Mouse (Mus musculus) hindbrain, embryonic 10.5 days (tissue): Measurements from ENCODE around the gene Ciao2a. TPM values are rescaled to one million over a fixed set of nuclear protein-coding genes. Genes with fewer than 3 reads are reported as not detected.

Source experiments
- DNase-seq: peaks from one replicate; pipeline ENCODE4 v3.0.0-alpha.2; 2017; ENCODE audit warnings: low spot score
- H3K27ac ChIP-seq: fragments of 300-500 bp; sonication (generic); 2 replicates; pipeline ENCODE4 v1.5.1; 2016; ENCODE audit warnings: mild to moderate bottlenecking, moderate library complexity
- H3K27me3 ChIP-seq: fragments of 300-500 bp; sonication (generic); 2 replicates; pipeline ENCODE4 v1.6.1; 2016; ENCODE audit warnings: mild to moderate bottlenecking; ENCODE audit not compliant: poor library complexity, insufficient read depth, severe bottlenecking
- H3K36me3 ChIP-seq: fragments of 300-500 bp; sonication (generic); 2 replicates; pipeline ENCODE4 v1.6.1; 2016; ENCODE audit warnings: mild to moderate bottlenecking, moderate library complexity
- H3K4me1 ChIP-seq: fragments of 300-500 bp; sonication (generic); replicated peaks from 2 replicates; pipeline ENCODE4 v1.6.1; 2016; ENCODE audit warnings: mild to moderate bottlenecking
- H3K4me3 ChIP-seq: fragments of 300-500 bp; sonication (generic); 2 replicates; pipeline ENCODE4 v1.5.1; 2016; ENCODE audit warnings: mild to moderate bottlenecking, moderate library complexity
- H3K9me3 ChIP-seq: fragments of 300-500 bp; sonication (generic); 2 replicates; pipeline ENCODE4 v1.6.1; 2016; ENCODE audit warnings: mild to moderate bottlenecking, moderate library complexity
- WGBS: fragments of 180-500 bp; shearing (Covaris S2); methylation state at CpG from one replicate; pipeline ENCODE4 v1.1.7; 2016; 5-methylcytosine and 5-hydroxymethylcytosine counted together
- polyA plus RNA-seq: library from polyadenylated mRNA; unstranded; fragments of >200 nt; fragmentation: Nextera tagmentation; extraction: Ambion mirVana; gene quantifications from 2 replicates; pipeline ENCODE4 v1.2.1, GENCODE M21; 2016

The Ciao2a gene
- polyA plus RNA-seq, 1 experiment from 2014 or later = 138 TPM

DNA sequence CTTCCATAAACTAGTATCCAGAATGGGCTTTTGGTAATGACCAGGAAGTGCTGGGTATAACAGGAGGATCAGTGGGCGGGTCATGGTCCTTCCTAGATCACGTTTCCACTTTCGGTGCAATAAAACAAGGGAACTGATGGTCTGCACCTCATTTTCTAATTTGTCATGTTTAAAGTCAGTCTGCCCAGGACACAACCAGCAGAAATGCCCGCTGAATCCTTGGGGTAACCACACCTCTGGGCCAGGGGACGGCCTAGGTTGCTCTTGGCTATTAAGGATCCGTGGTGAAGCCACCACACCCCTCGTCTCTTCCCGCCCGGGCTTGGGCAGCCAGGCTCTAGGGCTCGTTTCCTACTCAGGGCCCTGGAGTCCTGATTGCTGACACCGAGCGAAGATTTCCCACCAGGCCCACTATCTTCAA, 2.3 kb upstream of the Ciao2a start:
- Histone ChIP-seq H3K4me1 (peaks cover 44% of the 10 kb centered on the region), H3K9me3 (no peaks in the 10 kb centered on the region), H3K27me3 (no peaks in the 10 kb centered on the region), H3K27ac (peak overlapping the region; percentile 94), H3K36me3 (0 out of 2 replicates have a peak, but pooled peaks cover 13% of the 10 kb centered on the region), H3K4me3 (peak overlapping the region; percentile 86)
- DNase-seq = peak; percentile 50
- under 1% methylated on average over 12 of the region's 12 CpGs for WGBS

DNA sequence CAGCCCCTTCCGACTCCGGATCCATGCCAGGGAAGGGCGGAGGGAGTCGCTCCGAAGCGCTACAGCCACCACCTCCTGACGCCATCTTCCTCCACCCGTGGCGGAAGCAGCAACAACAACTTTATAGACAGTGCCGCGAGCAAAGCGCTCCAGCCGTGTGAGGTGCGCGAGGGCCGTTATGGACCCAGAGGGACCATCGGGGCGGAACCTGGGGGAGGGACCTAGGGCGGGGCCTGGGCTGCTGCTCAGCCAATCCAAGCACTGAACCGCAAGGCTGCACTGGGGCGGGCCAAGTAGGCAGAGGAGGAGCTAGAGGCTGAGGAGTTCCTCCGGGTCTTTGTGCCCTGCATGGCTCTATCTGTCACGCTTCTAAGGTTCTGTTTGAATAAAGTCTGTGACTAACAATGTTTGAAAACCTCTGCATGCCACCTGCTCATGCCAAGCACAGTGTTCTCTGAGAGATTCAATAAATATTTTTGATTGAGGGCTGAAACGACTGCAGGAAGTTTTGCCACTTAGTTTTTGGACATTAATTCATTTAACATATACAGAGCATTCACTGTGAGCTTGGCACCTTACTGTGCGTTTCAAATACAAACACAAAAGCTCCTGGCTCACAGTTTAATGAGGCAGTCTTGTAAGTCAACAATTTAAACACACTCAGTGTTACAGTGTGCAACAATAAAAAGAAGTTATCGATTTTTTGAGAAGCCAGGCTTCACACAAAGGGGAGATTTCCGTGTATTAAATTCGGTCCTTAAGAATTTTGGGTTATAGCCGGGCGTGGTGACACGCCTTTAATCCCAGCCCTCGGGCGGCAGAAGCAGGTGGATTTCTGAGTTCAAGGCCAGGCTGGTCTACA, 1.5 kb upstream of the Ciao2a start:
- Histone ChIP-seq H3K4me1 (peaks cover 44% of the 10 kb centered on the region), H3K4me3 (peak overlapping the region; percentile 86), H3K27ac (peak overlapping the region; percentile 94), H3K9me3 (no peaks in the 10 kb centered on the region), H3K36me3 (0 out of 2 replicates have a peak, but pooled peaks cover 12% of the 10 kb centered on the region), H3K27me3 (no peaks in the 10 kb centered on the region)
- WGBS = 16% methylated on average over 33 of the region's 33 CpGs
- peak; percentile 99 for DNase-seq

DNA sequence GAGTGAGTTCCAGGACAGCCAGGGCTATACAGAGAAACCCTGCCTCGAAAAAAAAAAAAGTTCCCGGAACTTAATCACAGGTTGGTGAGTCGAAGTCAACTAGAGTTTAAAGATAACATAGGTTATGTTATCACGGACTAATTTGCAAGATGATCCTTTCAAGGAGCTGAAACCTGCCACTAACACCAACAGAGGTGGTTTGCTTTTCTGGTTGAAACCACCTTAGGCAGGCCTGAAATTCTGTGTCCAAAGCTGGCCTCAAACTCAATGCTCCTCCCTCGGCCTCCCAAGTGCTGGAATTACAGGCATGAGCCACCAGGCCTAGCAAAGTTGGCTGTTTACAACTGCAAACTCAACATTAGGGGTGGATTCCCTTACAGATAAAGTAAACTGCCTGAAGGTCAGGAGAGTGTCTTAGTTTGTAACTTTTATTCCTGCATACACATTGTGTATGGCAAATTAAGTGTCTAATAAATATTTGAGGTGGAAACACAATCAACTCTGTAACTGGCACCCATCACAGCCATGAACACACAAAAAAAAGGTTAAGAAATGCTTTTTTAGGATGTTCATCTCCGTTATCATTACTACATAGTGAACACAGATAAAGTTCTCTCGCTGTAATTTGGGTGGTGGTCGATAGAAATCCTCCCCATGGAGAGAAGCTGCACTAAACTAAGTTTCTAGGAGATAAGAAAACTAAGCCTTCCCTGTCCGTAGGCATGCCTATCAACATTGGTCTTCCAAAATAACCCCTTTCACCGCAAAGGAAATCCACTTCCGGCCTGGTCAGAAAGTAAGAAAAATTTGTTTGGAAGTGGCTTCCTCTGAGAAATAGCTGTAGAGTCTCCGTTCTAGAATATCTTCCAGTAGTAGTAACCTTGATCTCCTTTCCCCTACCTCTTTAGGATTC, 612 bp upstream of the Ciao2a start:
- peaks cover 44% of the 10 kb centered on the region for H3K4me1 ChIP-seq
- peaks cover 21% of the 10 kb centered on the region; the same call in 1 of the 2 replicates for H3K36me3 ChIP-seq
- peak overlapping the region; percentile 94 for H3K27ac ChIP-seq
- no peaks in the 10 kb centered on the region for H3K9me3 ChIP-seq
- H3K4me3 ChIP-seq = peak overlapping the region; percentile 86
- 61% methylated on average over 12 of the region's 12 CpGs for WGBS
- DNase-seq = no peak
- no peaks in the 10 kb centered on the region for H3K27me3 ChIP-seq

DNA sequence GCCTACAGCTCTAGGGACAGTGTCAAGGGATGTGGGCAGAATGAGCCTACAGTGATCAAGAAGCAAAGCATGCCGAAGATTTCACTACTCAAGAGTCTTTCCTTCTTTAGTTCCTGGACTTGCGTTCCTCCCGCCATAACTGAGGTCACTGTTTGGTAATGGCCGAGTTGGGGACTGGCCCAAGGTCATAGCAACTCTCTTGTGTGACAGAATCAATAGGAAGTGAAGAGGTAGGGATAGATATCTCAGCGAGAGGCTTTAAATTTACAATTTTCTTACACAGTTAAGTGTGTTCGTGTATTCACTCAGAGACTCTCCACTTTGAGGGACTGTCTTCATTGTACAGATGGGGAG, 759 bp downstream of the Ciao2a start:
- peak overlapping the region; percentile 94 for H3K27ac ChIP-seq
- peaks cover 24% of the 10 kb centered on the region for H3K36me3 ChIP-seq
- peaks cover 44% of the 10 kb centered on the region for H3K4me1 ChIP-seq
- 57% methylated on average over 6 of the region's 6 CpGs for WGBS
- H3K27me3 ChIP-seq = no peaks in the 10 kb centered on the region
- peak overlapping the region; percentile 86 for H3K4me3 ChIP-seq
- H3K9me3 ChIP-seq = no peaks in the 10 kb centered on the region
- no peak for DNase-seq

DNA sequence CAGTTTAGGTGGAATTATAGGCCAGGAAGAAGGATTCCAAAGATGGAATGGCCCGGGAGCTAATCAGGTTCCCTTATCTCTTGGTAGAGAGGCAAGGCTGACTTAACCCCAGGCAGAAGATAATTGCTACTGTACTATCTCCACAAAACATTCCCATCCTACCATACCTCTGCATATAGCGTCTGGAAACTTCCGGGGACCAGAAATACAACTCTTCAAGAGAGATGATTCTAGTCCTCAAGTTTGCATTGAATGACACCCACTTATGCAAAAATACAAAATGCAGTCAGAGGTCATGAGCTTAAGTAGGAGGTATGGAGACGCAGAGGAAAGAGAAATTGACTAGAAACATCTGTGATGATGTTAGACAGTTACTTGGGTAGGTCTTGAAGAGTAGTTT, 1.5 kb downstream of the Ciao2a start:
- DNase-seq = no peak
- Histone ChIP-seq H3K27ac (no peak overlapping the region), H3K27me3 (no peaks in the 10 kb centered on the region), H3K4me1 (peaks cover 44% of the 10 kb centered on the region), H3K9me3 (no peaks in the 10 kb centered on the region), H3K36me3 (peaks cover 26% of the 10 kb centered on the region), H3K4me3 (peak overlapping the region; percentile 86)
- 93% methylated on average over 4 of the region's 4 CpGs for WGBS

DNA sequence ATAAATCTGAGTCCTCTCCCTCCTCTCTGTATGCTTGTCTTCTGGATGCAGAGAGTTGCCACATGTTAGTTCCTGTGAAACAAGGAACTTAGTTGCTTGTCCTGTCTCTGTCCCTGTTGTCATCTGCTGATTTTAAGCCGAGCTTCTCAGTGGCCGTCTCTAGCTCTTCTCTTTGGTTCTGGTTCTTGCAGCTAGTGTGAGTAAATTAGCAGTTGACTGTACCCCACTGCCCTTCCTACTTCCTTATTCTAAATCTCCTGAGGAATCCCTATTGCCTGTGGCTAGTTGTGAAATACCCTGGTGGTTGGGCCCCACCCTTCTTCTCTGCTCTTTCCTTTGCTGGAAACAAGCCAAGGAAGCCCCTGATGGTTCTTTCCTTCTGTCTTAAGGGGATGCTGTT, 5.1 kb downstream of the Ciao2a start:
- WGBS = 94% methylated on average over 2 of the region's 2 CpGs
- H3K36me3 ChIP-seq = peaks cover 60% of the 10 kb centered on the region
- H3K27me3 ChIP-seq = no peaks in the 10 kb centered on the region
- H3K4me3 ChIP-seq = no peak overlapping the region
- no peak for DNase-seq
- H3K4me1 ChIP-seq = peaks cover 16% of the 10 kb centered on the region
- H3K27ac ChIP-seq = no peak overlapping the region
- no peaks in the 10 kb centered on the region for H3K9me3 ChIP-seq

DNA sequence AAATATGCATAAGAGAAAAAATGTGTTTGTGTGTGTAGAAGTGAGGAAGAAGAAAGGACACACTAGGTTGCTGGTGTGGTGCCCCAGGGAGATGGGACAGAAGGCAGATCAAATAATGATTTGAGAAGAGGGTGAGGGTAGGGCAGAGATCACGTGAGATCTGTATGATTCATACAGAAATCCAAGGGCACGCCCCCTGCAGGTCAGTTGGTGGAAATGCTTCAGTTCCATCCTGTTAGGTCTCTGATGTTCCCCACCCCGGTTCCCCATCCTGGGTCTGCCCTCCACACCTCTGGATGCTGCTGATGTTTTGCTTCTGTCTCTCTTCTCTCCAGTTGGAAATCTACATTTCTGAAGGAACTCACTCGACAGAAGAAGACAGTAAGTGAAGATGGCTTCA, 9.6 kb downstream of the Ciao2a start:
- no peak overlapping the region for H3K27ac ChIP-seq
- H3K4me1 ChIP-seq = no peaks in the 10 kb centered on the region
- DNase-seq = no peak
- H3K9me3 ChIP-seq = 0 out of 2 replicates have a peak, but pooled peaks cover 2% of the 10 kb centered on the region
- peaks cover 92% of the 10 kb centered on the region for H3K36me3 ChIP-seq
- H3K27me3 ChIP-seq = no peaks in the 10 kb centered on the region
- H3K4me3 ChIP-seq = no peak overlapping the region
- 53% methylated on average over 4 of the region's 4 CpGs for WGBS

DNA sequence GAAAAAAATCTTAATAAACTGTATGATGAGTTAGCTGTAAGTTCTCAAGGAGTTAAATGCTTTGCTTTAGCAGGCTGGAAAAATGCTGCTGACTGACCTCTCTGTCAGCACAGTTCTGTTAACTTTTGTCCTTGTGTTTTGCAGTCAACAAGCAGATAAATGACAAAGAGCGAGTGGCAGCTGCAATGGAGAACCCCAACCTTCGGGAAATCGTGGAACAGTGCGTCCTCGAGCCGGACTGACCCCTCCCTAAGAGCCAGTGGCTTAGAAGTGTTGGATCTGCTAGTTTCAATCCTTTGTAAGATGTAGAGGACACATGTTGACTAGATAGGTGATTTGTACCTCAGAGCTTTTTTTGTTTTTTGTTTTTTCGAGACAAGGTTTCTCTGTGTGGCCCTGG, 11.8 kb downstream of the Ciao2a start:
- WGBS = 91% methylated on average over 7 of the region's 7 CpGs
- DNase-seq = no peak
- no peaks in the 10 kb centered on the region for H3K27me3 ChIP-seq
- no peak overlapping the region for H3K4me3 ChIP-seq
- no peaks in the 10 kb centered on the region for H3K4me1 ChIP-seq
- 0 out of 2 replicates have a peak, but pooled peaks cover 2% of the 10 kb centered on the region for H3K9me3 ChIP-seq
- H3K27ac ChIP-seq = no peak overlapping the region
- peaks cover 74% of the 10 kb centered on the region for H3K36me3 ChIP-seq

DNA sequence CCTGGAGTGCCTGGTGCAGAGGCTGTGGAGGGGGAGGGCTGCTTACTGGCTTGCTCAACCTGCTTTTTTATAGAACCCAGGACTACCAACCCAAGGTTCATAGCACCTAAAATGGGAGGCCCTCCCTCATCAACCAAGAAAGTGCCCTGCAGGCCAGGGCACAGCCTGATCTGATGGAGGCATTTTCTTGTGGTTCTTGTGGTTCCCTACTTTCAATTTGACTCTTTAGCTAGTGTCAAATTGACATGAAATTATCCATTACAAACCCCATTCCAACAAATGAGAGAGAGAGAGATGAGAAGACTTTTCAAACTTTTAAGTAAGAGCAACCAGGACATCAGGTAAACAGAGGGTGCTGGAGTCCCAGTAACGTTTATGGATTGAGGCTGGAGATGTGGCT, 15.9 kb downstream of the Ciao2a start:
- H3K36me3 ChIP-seq = peaks cover 35% of the 10 kb centered on the region
- 0 out of 2 replicates have a peak, but pooled peaks cover 8% of the 10 kb centered on the region for H3K4me1 ChIP-seq
- DNase-seq = no peak
- H3K27ac ChIP-seq = no peak overlapping the region
- H3K27me3 ChIP-seq = no peaks in the 10 kb centered on the region; the same call in 1 of the 2 replicates
- WGBS = 57% methylated on average over 1 of the region's 1 CpGs
- no peak overlapping the region for H3K4me3 ChIP-seq
- H3K9me3 ChIP-seq = 0 out of 2 replicates have a peak, but pooled peaks cover 2% of the 10 kb centered on the region

DNA sequence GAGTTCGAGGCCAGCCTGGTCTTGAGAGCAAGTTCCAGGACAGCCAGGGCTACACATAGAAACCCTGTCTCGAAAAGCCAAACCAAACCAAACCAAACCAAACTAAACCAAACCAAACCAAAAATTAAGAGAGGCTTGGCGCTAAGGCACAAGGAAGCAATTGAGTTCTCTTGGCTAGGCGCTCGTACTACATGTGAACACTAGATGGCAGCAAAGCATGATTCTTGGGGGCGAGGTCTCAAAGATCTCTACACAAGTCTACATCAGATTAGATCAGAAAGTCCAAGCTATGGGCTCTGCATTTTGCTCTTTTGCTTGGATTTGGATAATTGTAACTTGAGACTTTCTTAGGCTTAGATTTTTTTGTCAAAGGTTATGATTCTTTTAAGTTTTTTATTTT, 17.8 kb downstream of the Ciao2a start:
- 0 out of 2 replicates have a peak, but pooled peaks cover 8% of the 10 kb centered on the region for H3K4me1 ChIP-seq
- H3K9me3 ChIP-seq = 0 out of 2 replicates have a peak, but pooled peaks cover 2% of the 10 kb centered on the region
- peak; percentile 71 for DNase-seq
- 6% methylated on average over 6 of the region's 6 CpGs for WGBS
- H3K27ac ChIP-seq = no peak overlapping the region
- peaks cover 16% of the 10 kb centered on the region for H3K36me3 ChIP-seq
- H3K27me3 ChIP-seq = no peaks in the 10 kb centered on the region; the same call in 1 of the 2 replicates
- no peak overlapping the region for H3K4me3 ChIP-seq

DNA sequence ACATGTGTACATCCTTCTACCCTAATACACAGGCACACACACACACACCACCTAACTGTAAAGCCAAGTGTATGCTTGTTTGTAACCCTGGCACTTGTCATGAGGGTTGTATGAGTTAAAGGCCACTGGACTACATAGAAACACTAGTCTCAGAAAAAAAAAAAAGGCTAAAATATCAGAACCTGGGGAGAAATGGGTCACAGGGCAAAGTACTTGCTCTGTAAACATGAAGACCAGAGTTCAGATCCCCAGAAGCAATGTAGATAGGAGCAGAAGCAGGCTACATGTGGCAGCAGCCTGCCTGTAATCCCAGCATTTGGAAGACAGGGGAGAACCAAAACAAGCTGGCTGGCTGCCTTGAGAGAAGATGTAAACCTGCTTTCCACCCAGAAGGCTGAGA, 19.7 kb downstream of the Ciao2a start:
- no peak overlapping the region for H3K4me3 ChIP-seq
- H3K36me3 ChIP-seq = no peaks in the 10 kb centered on the region
- 0 out of 2 replicates have a peak, but pooled peaks cover 8% of the 10 kb centered on the region for H3K4me1 ChIP-seq
- H3K27me3 ChIP-seq = peaks cover 4% of the 10 kb centered on the region; the same call in 1 of the 2 replicates
- no peak for DNase-seq
- no peaks in the 10 kb centered on the region for H3K9me3 ChIP-seq
- H3K27ac ChIP-seq = no peak overlapping the region

DNA sequence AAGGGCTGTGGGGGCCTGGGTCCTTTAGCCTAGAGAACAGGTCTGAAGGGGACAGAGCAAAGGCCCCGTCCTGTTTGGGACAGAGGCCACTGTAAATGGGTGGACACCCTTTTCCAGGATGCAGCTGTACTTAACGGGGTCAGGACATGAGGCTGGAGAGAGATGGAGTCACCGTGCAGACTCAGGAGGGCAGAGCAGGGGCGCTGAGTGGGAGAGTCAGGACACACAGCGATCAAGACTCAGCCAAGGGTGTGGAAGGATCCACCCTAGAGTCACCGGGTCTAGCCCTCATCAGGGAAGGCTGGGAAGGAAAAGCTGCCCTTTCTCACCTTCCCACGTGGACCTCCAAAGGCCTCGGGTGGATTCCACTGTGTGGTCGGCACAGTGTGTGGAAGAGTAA, 25.6 kb downstream of the Ciao2a start:
- WGBS = 73% methylated on average over 9 of the region's 9 CpGs
- Histone ChIP-seq H3K27ac (0 out of 2 replicates have a peak overlapping the region, but pooled peaks have one; percentile 13), H3K4me3 (no peak overlapping the region), H3K9me3 (no peaks in the 10 kb centered on the region), H3K4me1 (peaks cover 14% of the 10 kb centered on the region), H3K27me3 (peaks cover 31% of the 10 kb centered on the region), H3K36me3 (no peaks in the 10 kb centered on the region)
- no peak for DNase-seq
